Mouse (Mus musculus) kidney, postnatal 14 days (tissue): ENCODE data around the gene Sfxn2.

Source experiments
- DNase-seq: peaks from one replicate; pipeline ENCODE4 v3.0.0; 2022; ENCODE audit warnings: mixed read lengths

Gene Sfxn2

GRCm38 (mm10) chr19:46637598-46637997 is 64.4 kb downstream of the Sfxn2 start:
- DNase-seq = no peak

GRCm38 (mm10) chr19:46639053-46639452 is 65.9 kb downstream of the Sfxn2 start:
- no peak for DNase-seq

- peak; percentile 63 for DNase-seq
Observed at GRCm38 (mm10) chr19:46639496-46639895, 66.3 kb downstream of the Sfxn2 start.

- no peak for DNase-seq
Observed at GRCm38 (mm10) chr19:46640780-46641179, 67.6 kb downstream of the Sfxn2 start.

- DNase-seq = peak; percentile 88
Observed at GRCm38 (mm10) chr19:46641420-46642085, 68.4 kb downstream of the Sfxn2 start.

GRCm38 (mm10) chr19:46642136-46642753 is 69.1 kb downstream of the Sfxn2 start:
- DNase-seq = no peak

- DNase-seq = no peak
Observed at GRCm38 (mm10) chr19:46643236-46643635, 70.1 kb downstream of the Sfxn2 start.

GRCm38 (mm10) chr19:46644343-46644792 is 71.2 kb downstream of the Sfxn2 start:
- DNase-seq = no peak

- peak; percentile 80 for DNase-seq
Observed at GRCm38 (mm10) chr19:46644793-46645602, 71.8 kb downstream of the Sfxn2 start.

- peak; percentile 69 for DNase-seq
Observed at GRCm38 (mm10) chr19:46646041-46646481, 72.9 kb downstream of the Sfxn2 start.

- DNase-seq = no peak
Observed at GRCm38 (mm10) chr19:46647254-46647653, 74.1 kb downstream of the Sfxn2 start.
